Mouse (Mus musculus): Measurements from ENCODE around the gene Chmp1a. TPM values are rescaled to one million over a fixed set of nuclear protein-coding genes. Genes with fewer than 3 reads are reported as not detected.

Chmp1a gene
- polyA plus RNA-seq, 1 experiment from 2014 or later = 153 TPM

DNA sequence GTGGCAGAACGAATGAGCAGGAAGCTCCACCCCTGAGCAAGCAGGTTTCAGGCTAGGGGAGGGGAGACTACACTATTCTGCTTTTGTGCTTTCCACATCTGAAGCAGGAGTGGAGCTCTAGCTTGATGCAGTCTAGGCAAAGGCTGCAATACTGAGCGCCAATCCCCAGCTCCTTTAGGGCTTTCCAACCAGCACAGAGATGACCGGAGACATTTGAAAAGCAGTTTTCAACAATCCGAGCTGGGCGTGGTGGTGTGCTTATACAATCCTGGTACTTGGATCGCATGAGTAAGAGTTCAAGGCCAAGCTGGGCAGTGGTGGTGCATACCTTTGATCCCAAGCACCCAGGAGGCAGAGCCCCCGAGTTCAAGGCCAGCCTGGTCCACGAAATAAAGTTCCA, 20.7 kb downstream of the Chmp1a start:
- Histone ChIP-seq H3K4me3 (ENCODE audit: low read depth, low read length) (no peak overlapping the region), H3K27ac (replicated peaks) (no peak overlapping the region), H3K4me2 (replicated peaks; ENCODE audit: low read depth) (no peak overlapping the region), H3K9ac (ENCODE audit: low read length) (no peak overlapping the region), H3K9me3 (ENCODE audit: control insufficient read depth, low read length) (no peaks in the 10 kb centered on the region), H3K36me3 (ENCODE audit: control insufficient read depth, insufficient read depth, low read length) (no peaks in the 10 kb centered on the region), H3K27me3 (ENCODE audit: control insufficient read depth, insufficient read depth, low read length) (no peaks in the 10 kb centered on the region), H3K4me1 (replicated peaks; ENCODE audit: control insufficient read depth, insufficient read depth) (no peaks in the 10 kb centered on the region)
- ATAC-seq (ENCODE audit: low FRiP score, low TSS enrichment) (0 out of 2 replicates have a peak, but pooled peaks have one; percentile 17), DNase-seq (ENCODE audit: low spot score) (peak; percentile 29)
- 40% methylated on average over 8 of the region's 8 CpGs for WGBS
- no peak for TF ChIP-seq CTCF (IDR thresholded peaks at IDR 0.05; ENCODE audit: low read depth)
- TF ChIP-seq EP300 (optimal IDR thresholded peaks at IDR 0.05) = no peak

GRCm38 (mm10) chr8:123190678-123191077, 21.9 kb downstream of the Chmp1a start:
- no peak overlapping the region for H3K4me2 ChIP-seq (replicated peaks; ENCODE audit: low read depth)
- no peak overlapping the region for H3K27ac ChIP-seq (replicated peaks)
- WGBS = 1% methylated on average over 9 of the region's 9 CpGs
- H3K4me3 ChIP-seq (ENCODE audit: low read depth, low read length) = no peak overlapping the region
- DNase-seq (ENCODE audit: low spot score) (peak; percentile 86), ATAC-seq (ENCODE audit: low FRiP score, low TSS enrichment) (peak; percentile 51; the same call in 1 of the 2 replicates)
- H3K9ac ChIP-seq (ENCODE audit: low read length) = no peak overlapping the region
- H3K4me1 ChIP-seq (replicated peaks; ENCODE audit: control insufficient read depth, insufficient read depth) = no peaks in the 10 kb centered on the region
- H3K36me3 ChIP-seq (ENCODE audit: control insufficient read depth, insufficient read depth, low read length) = no peaks in the 10 kb centered on the region
- no peaks in the 10 kb centered on the region for H3K27me3 ChIP-seq (ENCODE audit: control insufficient read depth, insufficient read depth, low read length)
- no peaks in the 10 kb centered on the region for H3K9me3 ChIP-seq (ENCODE audit: control insufficient read depth, low read length)
- peak; percentile 80 for TF ChIP-seq CTCF (IDR thresholded peaks at IDR 0.05; ENCODE audit: low read depth)
- TF ChIP-seq EP300 (optimal IDR thresholded peaks at IDR 0.05) = no peak

DNA sequence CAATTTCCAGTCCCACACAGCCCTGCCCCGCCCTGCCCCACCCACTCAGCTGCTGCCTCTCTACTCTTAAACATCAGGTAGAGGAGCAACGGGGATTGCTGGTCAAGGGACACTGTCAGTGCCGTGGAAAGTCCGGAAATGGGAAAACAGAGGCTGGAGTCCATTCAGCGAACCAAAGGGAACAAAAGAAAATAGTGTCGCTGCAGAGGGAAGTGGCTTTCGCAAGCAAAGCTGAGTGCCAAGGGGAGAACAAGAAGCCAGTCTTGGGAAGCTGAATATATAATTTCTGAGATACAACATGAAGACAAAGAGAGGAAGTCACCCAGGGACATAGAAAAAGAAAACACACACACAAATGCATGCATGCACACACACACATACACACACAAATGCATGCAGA, 23.7 kb downstream of the Chmp1a start:
- H3K4me1 ChIP-seq (replicated peaks; ENCODE audit: control insufficient read depth, insufficient read depth) = no peaks in the 10 kb centered on the region
- no peak for ATAC-seq (ENCODE audit: low FRiP score, low TSS enrichment)
- DNase-seq (ENCODE audit: low spot score) = peak; percentile 33
- 53% methylated on average over 7 of the region's 7 CpGs for WGBS
- H3K4me3 ChIP-seq (ENCODE audit: low read depth, low read length) = no peak overlapping the region
- H3K4me2 ChIP-seq (replicated peaks; ENCODE audit: low read depth) = no peak overlapping the region
- H3K27me3 ChIP-seq (ENCODE audit: control insufficient read depth, insufficient read depth, low read length) = no peaks in the 10 kb centered on the region
- no peak for TF ChIP-seq EP300 (optimal IDR thresholded peaks at IDR 0.05)
- TF ChIP-seq CTCF (IDR thresholded peaks at IDR 0.05; ENCODE audit: low read depth) = no peak
- no peak overlapping the region for H3K9ac ChIP-seq (ENCODE audit: low read length)
- no peak overlapping the region for H3K27ac ChIP-seq (replicated peaks)
- H3K9me3 ChIP-seq (ENCODE audit: control insufficient read depth, low read length) = no peaks in the 10 kb centered on the region
- H3K36me3 ChIP-seq (ENCODE audit: control insufficient read depth, insufficient read depth, low read length) = no peaks in the 10 kb centered on the region

DNA sequence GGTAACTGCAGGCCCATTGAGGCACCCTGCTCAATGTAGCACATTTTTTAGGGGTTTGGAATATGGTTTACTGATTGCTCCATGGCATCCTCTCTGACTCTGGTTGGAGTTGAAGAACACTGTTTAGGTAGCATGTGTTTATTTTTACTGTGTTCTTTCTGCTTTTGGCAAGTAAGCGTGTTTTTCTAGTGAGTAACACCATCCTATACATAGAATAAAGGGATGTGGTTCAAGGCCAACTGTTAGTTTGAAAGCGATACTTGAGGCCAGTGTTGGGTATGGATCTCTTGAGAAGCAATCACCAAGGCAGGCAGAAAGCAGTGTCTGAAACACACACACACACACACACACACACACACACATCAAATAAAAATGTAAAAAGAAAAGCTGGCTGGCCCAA, 24.6 kb downstream of the Chmp1a start:
- no peaks in the 10 kb centered on the region for H3K9me3 ChIP-seq (ENCODE audit: control insufficient read depth, low read length)
- 82% methylated on average over 2 of the region's 2 CpGs for WGBS
- TF ChIP-seq EP300 (optimal IDR thresholded peaks at IDR 0.05) (no peak), CTCF (IDR thresholded peaks at IDR 0.05; ENCODE audit: low read depth) (no peak)

DNA sequence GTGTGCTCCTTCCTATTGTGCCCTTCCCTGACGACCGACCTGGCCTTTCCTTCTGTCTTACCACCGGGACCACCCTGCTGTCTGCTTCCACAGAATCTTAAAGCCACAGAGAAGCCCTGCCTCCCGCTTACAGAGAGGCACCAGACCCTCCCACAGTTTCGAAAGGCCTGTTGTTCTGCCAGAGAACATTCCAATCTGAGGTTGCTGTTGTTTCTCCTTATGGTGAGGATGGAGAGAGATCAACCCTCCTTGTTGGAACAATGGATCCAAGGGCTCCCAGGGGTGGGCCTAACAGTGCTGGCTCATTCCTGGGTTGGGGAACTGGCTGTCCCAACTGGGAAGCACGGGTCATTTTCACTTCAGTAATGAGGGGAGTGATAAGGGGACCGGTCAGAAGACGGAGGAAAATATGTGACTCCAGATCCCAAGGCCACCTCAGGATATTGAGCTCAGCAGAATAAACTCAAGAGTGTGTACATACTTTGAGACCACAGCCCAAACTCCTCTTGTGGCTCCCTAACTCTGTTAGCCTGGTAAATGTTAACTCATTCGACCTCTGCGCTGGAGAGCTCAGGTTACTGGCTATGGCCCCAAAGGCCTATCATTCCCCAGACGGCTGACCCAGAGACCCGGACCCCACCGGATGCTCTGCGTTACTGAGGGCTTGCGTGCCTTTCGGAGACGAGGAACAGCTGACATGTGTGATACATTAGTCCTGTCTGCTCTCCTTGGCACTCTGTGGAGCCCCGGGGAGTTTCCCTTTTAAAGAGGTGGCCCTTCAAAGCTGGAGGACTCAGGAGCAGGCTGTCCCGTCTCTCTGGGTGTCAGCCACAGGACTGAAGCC, 26.8 kb downstream of the Chmp1a start, which contains the start of gene Dpep1:
Dpep1 (plus strand) TSS at position 677 of the 844 bp plus-strand sequence.
- H3K4me2 ChIP-seq (replicated peaks; ENCODE audit: low read depth) = peak within 1 kb of the TSS; percentile 18
- 0 out of 2 replicates have a peak within 1 kb of the TSS, but pooled peaks have one; percentile 38 for H3K9ac ChIP-seq (ENCODE audit: low read length)
- DNase-seq (ENCODE audit: low spot score) = no peak
- TF ChIP-seq CTCF (IDR thresholded peaks at IDR 0.05; ENCODE audit: low read depth) (no peak), EP300 (optimal IDR thresholded peaks at IDR 0.05) (no peak)
- WGBS = 21% methylated on average over 19 of the region's 19 CpGs
- H3K9me3 ChIP-seq (ENCODE audit: control insufficient read depth, low read length) = no peaks in the 10 kb centered on the region
- H3K36me3 ChIP-seq (ENCODE audit: control insufficient read depth, insufficient read depth, low read length) = no peaks in the 10 kb centered on the region
- ATAC-seq (ENCODE audit: low FRiP score, low TSS enrichment) = peak; percentile 60; the same call in 1 of the 2 replicates
- peak within 1 kb of the TSS; percentile 81 for H3K27ac ChIP-seq (replicated peaks)
- H3K27me3 ChIP-seq (ENCODE audit: control insufficient read depth, insufficient read depth, low read length) = no peaks in the 10 kb centered on the region
- no peaks in the 10 kb centered on the region for H3K4me1 ChIP-seq (replicated peaks; ENCODE audit: control insufficient read depth, insufficient read depth)
- H3K4me3 ChIP-seq (ENCODE audit: low read depth, low read length) = no peak within 1 kb of the TSS

More for the DNA sequence above, 24.6 kb downstream of the Chmp1a start:
- Histone ChIP-seq H3K36me3 (ENCODE audit: control insufficient read depth, insufficient read depth, low read length) (no peaks in the 10 kb centered on the region), H3K27me3 (ENCODE audit: control insufficient read depth, insufficient read depth, low read length) (no peaks in the 10 kb centered on the region), H3K9ac (ENCODE audit: low read length) (no peak overlapping the region), H3K4me1 (replicated peaks; ENCODE audit: control insufficient read depth, insufficient read depth) (no peaks in the 10 kb centered on the region), H3K4me3 (ENCODE audit: low read depth, low read length) (no peak overlapping the region), H3K4me2 (replicated peaks; ENCODE audit: low read depth) (no peak overlapping the region), H3K27ac (replicated peaks) (no peak overlapping the region)
- DNase-seq (ENCODE audit: low spot score) (no peak), ATAC-seq (ENCODE audit: low FRiP score, low TSS enrichment) (no peak)

DNA sequence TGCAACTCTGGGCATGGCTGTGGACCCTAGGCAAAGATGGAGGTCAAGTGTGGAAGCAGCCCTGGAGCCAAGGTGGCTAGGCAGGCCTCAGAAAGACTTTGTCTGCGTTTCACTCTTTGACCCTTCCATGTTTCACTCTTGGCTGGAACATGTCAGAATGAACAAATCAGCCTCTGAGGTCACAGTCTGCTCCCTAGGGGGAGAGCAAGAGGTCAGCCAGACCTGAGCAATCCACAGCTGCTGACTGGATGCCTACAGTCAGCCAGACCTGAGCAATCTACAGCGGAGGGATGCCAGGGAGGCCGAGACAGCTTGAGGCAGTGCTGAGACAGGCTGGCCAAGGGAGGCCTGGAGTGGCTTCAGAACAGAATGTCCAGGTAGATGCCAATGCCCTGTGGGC, 31.2 kb downstream of the Chmp1a start:
- no peaks in the 10 kb centered on the region for H3K36me3 ChIP-seq (ENCODE audit: control insufficient read depth, insufficient read depth, low read length)
- H3K27ac ChIP-seq (replicated peaks) = no peak overlapping the region
- no peak for ATAC-seq (ENCODE audit: low FRiP score, low TSS enrichment)
- no peaks in the 10 kb centered on the region for H3K27me3 ChIP-seq (ENCODE audit: control insufficient read depth, insufficient read depth, low read length)
- H3K4me3 ChIP-seq (ENCODE audit: low read depth, low read length) = no peak overlapping the region
- H3K4me2 ChIP-seq (replicated peaks; ENCODE audit: low read depth) = no peak overlapping the region
- DNase-seq (ENCODE audit: low spot score) = no peak
- 54% methylated on average over 3 of the region's 3 CpGs for WGBS
- no peaks in the 10 kb centered on the region for H3K9me3 ChIP-seq (ENCODE audit: control insufficient read depth, low read length)
- no peaks in the 10 kb centered on the region for H3K4me1 ChIP-seq (replicated peaks; ENCODE audit: control insufficient read depth, insufficient read depth)
- no peak overlapping the region for H3K9ac ChIP-seq (ENCODE audit: low read length)
- TF ChIP-seq CTCF (IDR thresholded peaks at IDR 0.05; ENCODE audit: low read depth) (no peak), EP300 (optimal IDR thresholded peaks at IDR 0.05) (no peak)

Measured in stomach, postnatal 0 days (tissue).